Mouse (Mus musculus): ENCODE results near the gene Osbpl10. TPM values are rescaled to one million over a fixed set of nuclear protein-coding genes. Genes with fewer than 3 reads are reported as not detected.
"Not testable (repeated sequence)": the region's sequence is repeated elsewhere in the genome, so short reads cannot be mapped to it uniquely, and the experiment has no call there.

The Osbpl10 gene
- not detected in 3 replicates for total RNA-seq (2017)

GRCm38 (mm10) chr9:114978281-114979111 lies at the start of gene Osbpl10:
Osbpl10 (plus strand) TSS chr9:114978569.
- no peak for ATAC-seq (replicated peaks; ENCODE audit: insufficient number of reproducible peaks, low FRiP score, low TSS enrichment, poor library complexity, severe bottlenecking)

- ATAC-seq (replicated peaks; ENCODE audit: insufficient number of reproducible peaks, low FRiP score, low TSS enrichment, poor library complexity, severe bottlenecking), result no peak
Measured at GRCm38 (mm10) chr9:114930464-114931090, 47.8 kb upstream of the Osbpl10 start.

DNA sequence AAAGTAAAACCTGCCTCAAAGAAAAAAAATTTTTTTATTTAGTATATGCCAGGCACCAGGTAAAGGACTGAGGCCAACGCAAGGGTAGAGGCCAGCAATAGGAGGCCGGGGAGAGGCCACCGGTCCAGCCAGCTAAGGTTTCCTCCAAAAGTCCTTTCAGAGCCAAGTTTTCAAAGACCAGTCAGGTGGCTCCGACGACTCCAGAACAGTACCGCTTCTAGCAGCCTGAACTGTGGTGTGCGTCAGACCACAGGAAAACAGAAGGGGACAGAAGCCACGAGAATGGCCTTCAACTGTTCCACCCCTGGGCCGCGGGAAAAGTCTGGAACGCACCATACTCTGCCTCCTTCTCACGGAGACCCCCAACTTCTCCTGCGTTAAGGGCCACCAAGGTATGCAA lies 45.8 kb upstream of the Osbpl10 start:
- ATAC-seq (replicated peaks; ENCODE audit: insufficient number of reproducible peaks, low FRiP score, low TSS enrichment, poor library complexity, severe bottlenecking), result no peak

- ATAC-seq (replicated peaks; ENCODE audit: insufficient number of reproducible peaks, low FRiP score, low TSS enrichment, poor library complexity, severe bottlenecking), result no peak; the same call in 1 of the 2 replicates
Measured at GRCm38 (mm10) chr9:114933037-114933722, 45.2 kb upstream of the Osbpl10 start.

DNA sequence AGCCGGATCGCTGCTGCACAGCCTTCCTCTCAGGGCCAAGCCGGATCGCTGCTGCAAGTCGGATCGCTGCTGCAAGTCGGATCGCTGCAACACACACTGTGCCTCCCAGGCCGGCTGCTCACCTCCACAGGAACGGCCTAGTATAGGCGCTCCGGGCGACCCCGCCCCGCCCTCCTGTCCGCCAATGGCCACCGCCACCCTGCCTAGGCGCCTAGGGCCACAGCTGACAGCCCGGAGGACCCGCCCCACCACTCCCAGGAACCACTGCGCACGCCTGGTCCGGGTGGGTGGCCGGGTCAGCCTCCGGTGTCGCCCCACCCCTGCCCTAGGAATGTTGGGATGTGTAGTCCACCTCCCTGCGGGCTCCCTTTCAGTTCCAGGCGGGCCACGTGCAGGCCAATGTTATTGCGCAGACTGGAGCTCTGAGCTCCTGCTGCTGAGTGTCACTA lies 44.6 kb upstream of the Osbpl10 start, which contains the start of gene Gpd1l:
TSS of gene Gpd1l (minus strand) at position 265 of the 449 bp plus-strand sequence.
- ATAC-seq (replicated peaks; ENCODE audit: insufficient number of reproducible peaks, low FRiP score, low TSS enrichment, poor library complexity, severe bottlenecking), result peak; percentile 94

DNA sequence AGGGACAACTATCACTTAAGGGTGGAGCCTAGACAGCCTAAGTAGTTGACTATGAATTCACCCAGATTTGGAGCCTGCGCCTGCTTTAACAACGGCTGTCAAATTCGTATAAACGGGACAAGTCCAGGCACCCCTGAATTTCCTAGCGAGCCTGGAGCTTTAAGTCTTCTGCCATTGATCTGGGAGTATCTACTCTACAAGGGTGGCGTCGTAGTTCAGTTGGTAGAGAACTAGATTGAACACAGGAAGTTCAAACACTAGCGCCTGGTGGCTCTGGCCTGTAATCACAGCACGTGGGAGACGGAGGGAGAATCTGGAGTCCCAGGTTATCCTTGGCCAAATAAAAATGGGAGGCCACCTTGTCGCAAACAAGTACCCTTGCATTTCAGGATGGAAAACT lies 44.1 kb upstream of the Osbpl10 start:
- no peak for ATAC-seq (replicated peaks; ENCODE audit: insufficient number of reproducible peaks, low FRiP score, low TSS enrichment, poor library complexity, severe bottlenecking)

- ATAC-seq (replicated peaks; ENCODE audit: insufficient number of reproducible peaks, low FRiP score, low TSS enrichment, poor library complexity, severe bottlenecking), result no peak
Measured at GRCm38 (mm10) chr9:114935321-114935720, 43.0 kb upstream of the Osbpl10 start.

DNA sequence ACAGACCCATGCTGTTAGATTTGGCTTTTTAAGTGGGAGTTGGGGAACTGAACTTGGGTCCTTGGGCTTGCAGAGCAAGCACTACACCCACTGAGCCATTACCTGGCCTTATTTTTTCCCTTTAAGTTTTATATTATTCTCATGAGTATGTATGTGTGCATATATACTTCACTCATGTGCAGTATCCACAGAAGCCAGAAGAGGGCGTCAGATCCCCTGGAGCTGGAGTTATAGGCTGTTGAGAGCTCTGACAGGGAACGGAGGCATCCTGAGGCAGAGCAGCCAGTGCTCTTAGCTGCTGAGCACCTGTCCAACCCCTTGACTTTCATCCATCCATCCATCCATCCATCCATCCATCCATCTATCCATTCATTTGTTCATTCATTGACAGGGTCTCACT lies 41.7 kb upstream of the Osbpl10 start:
- ATAC-seq (replicated peaks; ENCODE audit: insufficient number of reproducible peaks, low FRiP score, low TSS enrichment, poor library complexity, severe bottlenecking), result no peak

- ATAC-seq (replicated peaks; ENCODE audit: insufficient number of reproducible peaks, low FRiP score, low TSS enrichment, poor library complexity, severe bottlenecking), result no peak
Measured at GRCm38 (mm10) chr9:114944642-114945041, 33.7 kb upstream of the Osbpl10 start.

- no peak for ATAC-seq (replicated peaks; ENCODE audit: insufficient number of reproducible peaks, low FRiP score, low TSS enrichment, poor library complexity, severe bottlenecking)
Measured at GRCm38 (mm10) chr9:114945576-114945975, 32.8 kb upstream of the Osbpl10 start.

- no peak; the same call in 1 of the 2 replicates for ATAC-seq (replicated peaks; ENCODE audit: insufficient number of reproducible peaks, low FRiP score, low TSS enrichment, poor library complexity, severe bottlenecking)
Measured at GRCm38 (mm10) chr9:114948395-114948794, 30.0 kb upstream of the Osbpl10 start.

DNA sequence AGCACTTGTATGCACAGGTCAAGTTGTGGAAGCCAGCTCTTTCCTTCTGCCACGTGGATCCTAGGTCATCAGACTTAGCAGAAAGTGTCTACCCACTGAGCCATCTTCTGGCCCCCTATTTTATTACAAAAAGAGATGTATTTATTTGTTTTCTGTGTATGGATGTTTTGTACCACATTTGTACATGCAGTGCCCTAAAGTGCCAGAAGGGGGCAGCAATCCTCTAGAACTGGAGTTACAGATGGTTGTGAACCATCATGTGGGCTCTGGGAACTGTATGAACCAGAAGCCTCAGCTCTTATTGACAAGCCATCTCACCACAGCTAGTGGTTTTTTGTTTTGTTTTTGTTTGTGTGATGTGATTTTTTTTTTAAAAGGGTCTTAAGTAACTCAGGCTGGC lies 25.5 kb upstream of the Osbpl10 start:
- ATAC-seq (replicated peaks; ENCODE audit: insufficient number of reproducible peaks, low FRiP score, low TSS enrichment, poor library complexity, severe bottlenecking), result no peak

DNA sequence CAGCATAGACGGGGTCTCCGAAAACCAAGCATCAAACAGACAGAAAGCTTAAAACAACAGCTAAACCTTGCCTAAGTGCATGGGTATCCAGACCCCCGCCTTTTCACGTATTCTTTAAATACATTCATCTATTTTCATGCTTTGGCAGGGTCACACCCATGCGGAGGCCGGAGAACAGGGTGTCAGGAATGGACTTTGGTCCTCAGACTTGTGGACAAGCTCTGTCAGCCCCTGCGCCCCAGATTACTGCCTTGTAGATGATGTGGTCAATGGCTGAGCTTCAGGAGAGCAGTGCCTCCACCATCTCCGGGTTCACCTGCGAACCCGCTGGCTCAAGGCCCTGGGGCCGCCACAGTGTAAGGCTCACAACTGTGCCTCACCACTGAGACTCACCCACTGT lies 23.0 kb upstream of the Osbpl10 start:
- no peak for ATAC-seq (replicated peaks; ENCODE audit: insufficient number of reproducible peaks, low FRiP score, low TSS enrichment, poor library complexity, severe bottlenecking)

- 0 out of 2 replicates have a peak, but pooled peaks have one; percentile 44 for ATAC-seq (replicated peaks; ENCODE audit: insufficient number of reproducible peaks, low FRiP score, low TSS enrichment, poor library complexity, severe bottlenecking)
Measured at GRCm38 (mm10) chr9:114956945-114957344, 21.4 kb upstream of the Osbpl10 start.

DNA sequence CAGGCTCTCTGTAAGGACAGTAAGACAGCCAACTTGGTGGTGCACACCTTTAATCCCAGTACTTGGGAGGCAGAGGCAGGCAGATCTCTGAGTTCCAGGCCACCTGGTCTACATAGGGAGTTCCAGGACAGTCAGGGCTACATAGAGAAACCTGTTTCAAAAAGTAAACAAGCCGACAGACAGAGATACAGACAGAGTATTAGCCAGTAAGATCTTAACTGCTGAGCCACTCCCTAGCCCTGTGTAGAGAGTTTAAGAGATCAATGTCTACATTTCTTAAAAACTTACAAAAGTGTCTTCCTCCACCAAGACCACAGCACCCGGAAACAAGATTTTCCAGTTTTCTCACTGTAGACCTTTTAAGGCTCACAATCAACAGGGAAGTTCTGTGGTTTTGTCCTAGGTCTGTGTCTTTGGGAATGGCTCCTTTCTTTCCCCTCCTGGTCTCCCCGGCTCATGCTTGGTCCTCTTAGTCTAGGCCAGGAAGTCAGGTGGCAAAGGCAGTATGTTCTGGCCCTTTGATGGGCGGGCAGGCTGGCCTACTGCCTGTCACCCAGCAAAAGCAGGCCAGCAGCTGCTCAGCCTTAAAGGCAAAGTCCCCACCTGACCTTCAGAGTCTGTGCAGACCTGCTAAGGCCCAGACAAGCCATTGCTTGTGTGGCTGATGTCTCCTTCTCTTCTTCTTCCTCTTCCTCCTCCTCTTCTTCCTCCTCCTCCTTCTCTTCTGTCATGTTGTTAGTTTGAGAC lies 18.2 kb upstream of the Osbpl10 start:
- no peak for ATAC-seq (replicated peaks; ENCODE audit: insufficient number of reproducible peaks, low FRiP score, low TSS enrichment, poor library complexity, severe bottlenecking)

DNA sequence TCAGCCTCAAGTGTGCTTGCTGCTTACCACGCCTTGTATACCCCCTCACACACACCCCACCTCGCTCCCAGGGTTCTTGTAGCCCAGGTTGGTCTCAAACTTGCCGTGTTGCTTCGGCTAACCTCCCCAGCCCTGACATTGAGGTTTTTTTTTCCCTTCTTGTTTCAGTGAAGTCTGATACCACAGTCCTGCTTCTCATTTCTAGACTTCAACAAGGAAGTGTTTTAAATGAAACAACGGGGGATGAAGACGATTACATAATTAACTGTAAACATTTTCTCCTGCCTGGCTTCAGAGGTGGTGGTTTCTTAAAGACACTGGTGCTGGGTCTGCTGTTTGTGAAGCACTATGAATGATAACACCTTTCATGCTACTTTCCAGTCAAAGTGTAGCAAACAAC lies 17.5 kb upstream of the Osbpl10 start:
- no peak for ATAC-seq (replicated peaks; ENCODE audit: insufficient number of reproducible peaks, low FRiP score, low TSS enrichment, poor library complexity, severe bottlenecking)

GRCm38 (mm10) chr9:114964093-114964492 lies 14.3 kb upstream of the Osbpl10 start:
- no peak for ATAC-seq (replicated peaks; ENCODE audit: insufficient number of reproducible peaks, low FRiP score, low TSS enrichment, poor library complexity, severe bottlenecking)

GRCm38 (mm10) chr9:114966286-114966685 lies 12.1 kb upstream of the Osbpl10 start:
- ATAC-seq (replicated peaks; ENCODE audit: insufficient number of reproducible peaks, low FRiP score, low TSS enrichment, poor library complexity, severe bottlenecking), result not testable (repeated sequence)

Data from monocyte, adult 5-6 weeks (primary cell).